Mouse (Mus musculus) bone marrow macrophage, adult 2 months (primary cell): ENCODE results near the gene Tagap.

Source experiments
- CTCF ChIP-seq: IDR thresholded peaks from 2 replicates; pipeline ENCODE4 v1.5.1; 2012; ENCODE audit warnings: low read depth, mild to moderate bottlenecking, low read length, moderate library complexity
- POLR2A ChIP-seq: IDR thresholded peaks from 2 replicates; pipeline ENCODE4 v1.6.1; 2012; ENCODE audit warnings: mild to moderate bottlenecking, low read depth, low read length, borderline replicate concordance

GRCm38 (mm10) chr17:7904992-7905391, 20.8 kb upstream of the Tagap start:
- TF ChIP-seq POLR2A: no peak
- no peak for TF ChIP-seq CTCF
